Mouse (Mus musculus) embryonic fibroblast, embryonic 13.5 days (primary cell): ENCODE measurements around the gene Sfxn2. TPM values are rescaled to one million over a fixed set of nuclear protein-coding genes. Genes with fewer than 3 reads are reported as not detected.
A peak's percentile ranks its signal among the peaks of the same experiment; 100 is the strongest.

Source experiments
- H3K27ac ChIP-seq: 2 replicates; pipeline ENCODE4 v1.5.1; 2012; ENCODE audit warnings: low read length, control low read depth, inconsistent platforms; ENCODE audit not compliant: insufficient read depth
- H3K4me1 ChIP-seq: 2 replicates; pipeline ENCODE4 v1.6.1; 2011; ENCODE audit warnings: low read length; ENCODE audit not compliant: control insufficient read depth, insufficient read depth
- H3K4me3 ChIP-seq: 2 replicates; pipeline ENCODE4 v1.5.1; 2011; ENCODE audit warnings: mild to moderate bottlenecking, control low read depth, low read length; ENCODE audit not compliant: insufficient read depth
- CTCF ChIP-seq: IDR thresholded peaks from 2 replicates; pipeline ENCODE4 v1.5.1; 2011; ENCODE audit warnings: mild to moderate bottlenecking, control low read depth, low read length, moderate library complexity, borderline replicate concordance; ENCODE audit not compliant: insufficient read depth
- POLR2A ChIP-seq: IDR thresholded peaks from 2 replicates; pipeline ENCODE4 v1.6.1; 2011; ENCODE audit warnings: low read depth, mild to moderate bottlenecking, control low read depth, low read length, moderate library complexity
- polyA plus RNA-seq: library from polyadenylated mRNA; stranded (reverse); fragments of >200 nt; gene quantifications from 2 replicates; pipeline ENCODE4 v1.2.4, GENCODE M21; 2011; ENCODE audit warnings: low read depth; ENCODE audit not compliant: missing spikeins, insufficient read length

Gene Sfxn2
- polyA plus RNA-seq, result 7.6 and 8.6 TPM in 2 replicates

DNA sequence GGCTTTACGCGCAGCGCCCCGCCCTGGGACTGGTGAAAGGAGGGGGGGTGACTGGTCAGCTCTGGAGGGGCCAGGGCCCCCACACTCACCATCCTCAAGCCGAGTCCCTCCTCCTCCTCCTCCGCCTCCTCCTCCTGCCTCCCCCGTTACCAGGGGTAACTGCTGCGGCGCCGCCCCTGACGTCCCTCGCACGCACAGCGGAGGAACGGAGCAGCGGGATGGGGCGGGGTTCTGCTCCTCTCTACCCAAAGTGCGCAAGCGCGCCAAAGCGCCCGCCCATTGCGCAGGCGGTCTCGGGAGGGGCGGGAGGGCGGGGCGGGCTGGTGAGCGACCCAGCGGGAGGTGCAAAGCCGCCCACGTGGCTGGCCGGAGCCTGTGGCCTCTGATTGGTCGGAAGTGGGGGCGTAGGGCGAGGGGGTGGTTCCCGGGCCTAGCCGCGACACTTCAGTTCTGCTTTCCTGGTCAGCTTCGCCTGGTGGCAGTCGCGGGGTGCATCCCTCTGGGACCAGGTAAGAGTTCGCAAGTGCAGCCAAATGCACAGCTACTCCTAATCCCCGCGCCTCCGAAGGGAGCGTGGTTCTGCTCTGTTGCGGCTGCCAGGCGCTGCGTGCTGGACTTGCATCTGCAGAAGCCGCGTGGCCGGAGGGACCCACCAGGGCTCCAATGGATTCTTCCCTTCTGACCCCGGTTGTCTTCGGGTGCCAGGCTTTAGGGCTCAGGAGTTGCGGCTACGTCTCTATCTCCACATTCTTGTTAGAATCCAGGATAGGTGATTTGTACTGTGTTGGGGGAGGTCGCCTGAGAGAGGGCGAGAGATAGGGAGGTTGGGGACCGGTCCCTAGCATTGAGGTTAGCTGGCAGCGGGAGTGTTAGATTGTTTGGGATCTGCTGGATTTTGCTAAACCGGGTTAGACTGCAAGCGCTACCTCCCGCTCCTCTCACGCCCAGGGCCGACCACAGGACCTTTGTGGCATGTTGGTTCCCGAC is at the start of gene Sfxn2, which contains the start of gene Arl3:
Gene Sfxn2 (plus strand): TSS at position 415 of the 987 bp plus-strand sequence.
Gene Arl3 (minus strand): TSS at position 248 of the 987 bp plus-strand sequence.
- Histone ChIP-seq H3K27ac (peak within 1 kb of the TSS; percentile 61), H3K4me3 (peak within 1 kb of the TSS; percentile 92), H3K4me1 (no peaks in the 10 kb centered on the region)
- no peak for TF ChIP-seq CTCF
- TF ChIP-seq POLR2A, result peak; percentile 94

DNA sequence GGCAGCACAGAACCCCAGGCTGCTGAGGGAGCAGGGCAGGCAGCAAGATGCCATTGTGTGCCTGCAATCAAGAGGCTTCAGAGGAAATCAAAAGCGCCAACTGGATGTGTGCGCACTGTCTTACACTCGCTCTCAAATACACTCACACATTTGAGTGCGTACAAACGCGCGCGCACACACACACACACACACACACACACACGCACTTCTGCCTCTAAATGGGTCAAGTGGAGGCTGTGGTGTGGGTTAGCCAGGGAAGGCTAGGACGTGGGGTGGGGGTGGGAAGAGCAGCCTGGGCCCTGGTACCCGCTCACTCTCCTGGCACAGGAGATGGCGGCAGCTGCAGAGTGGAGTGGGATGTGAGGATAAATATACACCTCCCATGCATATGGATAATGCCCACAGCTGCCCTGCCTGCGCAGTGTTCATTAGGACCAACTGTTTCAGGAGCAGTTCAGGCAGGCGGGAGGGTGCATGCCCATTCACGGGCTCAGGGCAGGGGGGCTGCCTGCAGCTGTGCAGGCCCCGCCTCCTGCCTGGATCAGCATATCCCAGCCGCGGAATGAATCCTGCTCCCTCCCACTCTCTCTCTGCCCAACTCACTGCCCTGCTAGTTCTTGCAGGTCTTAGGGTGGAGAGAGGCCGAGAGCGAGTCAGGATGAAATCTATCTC is 49.5 kb upstream of the Sfxn2 start:
- Histone ChIP-seq H3K27ac (peak overlapping the region; percentile 93), H3K4me3 (no peak overlapping the region), H3K4me1 (peaks cover 28% of the 10 kb centered on the region)
- TF ChIP-seq POLR2A, result peak; percentile 82
- TF ChIP-seq CTCF, result no peak

DNA sequence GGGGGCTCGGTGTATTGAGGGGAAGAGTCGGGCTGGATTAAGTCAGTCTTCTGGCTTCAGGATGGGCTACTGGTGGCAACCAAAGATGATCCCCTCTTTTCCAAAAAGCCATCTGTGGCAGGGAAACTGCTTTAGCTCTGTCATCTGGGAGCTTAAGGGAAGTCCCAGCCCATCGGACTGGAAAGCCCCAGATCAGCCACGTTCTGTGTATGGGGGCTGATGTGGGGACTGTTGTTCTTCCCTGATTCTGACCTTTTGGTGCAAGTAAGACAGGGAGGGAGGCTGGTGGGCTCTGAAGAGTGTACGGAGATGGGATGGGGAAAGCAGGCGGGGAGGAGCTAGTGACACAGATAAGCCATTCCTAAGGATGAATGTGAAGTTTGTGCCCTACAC is 49.0 kb upstream of the Sfxn2 start:
- Histone ChIP-seq H3K4me1 (peaks cover 28% of the 10 kb centered on the region), H3K27ac (peak overlapping the region; percentile 63), H3K4me3 (no peak overlapping the region)
- TF ChIP-seq POLR2A, result no peak
- TF ChIP-seq CTCF, result no peak

DNA sequence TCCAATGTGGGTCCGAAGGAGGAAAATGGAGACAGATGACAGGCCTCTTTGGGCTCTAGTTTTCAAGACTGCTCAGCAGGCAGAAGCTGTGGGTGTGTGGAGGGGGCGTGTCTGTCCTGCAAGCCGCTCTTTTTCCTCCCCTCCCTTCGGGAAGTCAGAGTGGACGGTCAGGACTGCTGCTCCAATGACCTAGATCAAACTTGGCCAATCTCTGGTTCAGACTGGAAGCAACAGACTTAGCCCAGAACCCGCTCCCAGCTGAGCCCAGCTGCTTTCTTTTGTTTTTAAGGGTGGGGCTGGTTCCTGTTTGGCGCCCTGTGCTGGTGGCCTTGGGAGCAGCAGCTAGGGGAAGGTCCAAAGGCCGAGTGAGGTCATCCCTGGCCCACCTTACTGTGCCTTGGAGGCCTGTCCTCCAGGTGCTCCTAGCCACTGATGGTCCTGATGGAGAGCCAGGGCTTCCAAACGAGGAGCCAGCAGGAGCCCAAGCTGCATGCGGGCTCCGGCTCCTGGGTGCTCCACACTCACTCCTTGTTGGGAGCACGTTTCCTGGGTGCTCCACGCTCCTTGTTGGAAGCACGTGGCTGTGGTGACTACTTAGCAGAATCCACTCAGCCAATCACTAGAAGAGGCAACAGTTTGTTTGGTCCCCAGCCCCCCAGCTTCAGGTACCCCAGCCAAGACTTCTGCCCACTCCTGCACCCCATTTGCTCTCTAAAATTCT is 48.4 kb upstream of the Sfxn2 start:
- peaks cover 29% of the 10 kb centered on the region for H3K4me1 ChIP-seq
- H3K4me3 ChIP-seq, result no peak overlapping the region
- TF ChIP-seq CTCF (no peak), POLR2A (no peak)
- peak overlapping the region; percentile 63 for H3K27ac ChIP-seq

DNA sequence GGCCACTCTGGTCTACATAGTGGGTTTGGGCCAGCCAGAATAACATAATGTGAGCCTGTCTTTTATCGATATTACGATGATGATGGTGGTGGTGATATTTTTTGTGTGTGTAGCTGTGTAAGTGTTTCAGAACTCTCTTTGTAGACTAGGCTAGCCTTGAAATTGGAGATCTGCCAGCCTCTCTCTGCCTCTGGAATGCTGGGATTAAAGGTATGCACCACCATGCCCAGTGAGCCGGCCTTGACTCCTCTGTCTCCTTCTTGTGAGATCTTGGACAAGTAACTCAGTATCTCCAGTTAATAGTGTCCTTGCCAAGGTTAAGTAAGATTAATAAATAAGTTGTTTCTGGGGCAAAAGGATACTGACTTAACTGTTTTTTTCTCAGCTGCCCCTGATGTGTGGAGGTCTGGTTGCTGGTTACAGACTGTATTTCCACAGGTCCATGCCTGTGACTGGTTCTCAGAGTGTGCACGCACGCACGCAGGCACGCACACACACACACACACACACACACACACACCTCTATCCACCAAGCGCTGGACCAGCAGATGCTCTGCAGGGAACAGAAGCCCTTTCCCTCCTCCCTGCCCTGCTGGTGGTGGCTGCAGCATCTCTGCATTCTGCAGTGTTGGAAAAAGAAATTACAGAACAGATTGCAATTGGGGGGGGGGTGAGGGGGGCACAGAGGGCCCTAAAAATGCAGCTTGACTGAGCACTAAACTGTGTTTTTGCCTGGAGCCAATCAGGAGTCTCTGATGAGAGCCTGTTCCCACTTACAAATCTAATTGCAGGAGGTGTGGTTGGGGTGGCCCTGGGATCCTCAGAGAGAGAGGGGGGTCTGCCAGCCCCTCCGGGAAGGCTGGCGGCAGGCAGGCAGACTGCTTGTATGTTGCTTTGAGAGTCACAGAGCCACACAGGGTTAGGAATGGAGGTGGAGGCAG is 47.2 kb upstream of the Sfxn2 start:
- H3K4me1 ChIP-seq, result peaks cover 36% of the 10 kb centered on the region
- H3K4me3 ChIP-seq, result no peak overlapping the region
- no peak overlapping the region for H3K27ac ChIP-seq
- no peak for TF ChIP-seq POLR2A
- TF ChIP-seq CTCF, result no peak

DNA sequence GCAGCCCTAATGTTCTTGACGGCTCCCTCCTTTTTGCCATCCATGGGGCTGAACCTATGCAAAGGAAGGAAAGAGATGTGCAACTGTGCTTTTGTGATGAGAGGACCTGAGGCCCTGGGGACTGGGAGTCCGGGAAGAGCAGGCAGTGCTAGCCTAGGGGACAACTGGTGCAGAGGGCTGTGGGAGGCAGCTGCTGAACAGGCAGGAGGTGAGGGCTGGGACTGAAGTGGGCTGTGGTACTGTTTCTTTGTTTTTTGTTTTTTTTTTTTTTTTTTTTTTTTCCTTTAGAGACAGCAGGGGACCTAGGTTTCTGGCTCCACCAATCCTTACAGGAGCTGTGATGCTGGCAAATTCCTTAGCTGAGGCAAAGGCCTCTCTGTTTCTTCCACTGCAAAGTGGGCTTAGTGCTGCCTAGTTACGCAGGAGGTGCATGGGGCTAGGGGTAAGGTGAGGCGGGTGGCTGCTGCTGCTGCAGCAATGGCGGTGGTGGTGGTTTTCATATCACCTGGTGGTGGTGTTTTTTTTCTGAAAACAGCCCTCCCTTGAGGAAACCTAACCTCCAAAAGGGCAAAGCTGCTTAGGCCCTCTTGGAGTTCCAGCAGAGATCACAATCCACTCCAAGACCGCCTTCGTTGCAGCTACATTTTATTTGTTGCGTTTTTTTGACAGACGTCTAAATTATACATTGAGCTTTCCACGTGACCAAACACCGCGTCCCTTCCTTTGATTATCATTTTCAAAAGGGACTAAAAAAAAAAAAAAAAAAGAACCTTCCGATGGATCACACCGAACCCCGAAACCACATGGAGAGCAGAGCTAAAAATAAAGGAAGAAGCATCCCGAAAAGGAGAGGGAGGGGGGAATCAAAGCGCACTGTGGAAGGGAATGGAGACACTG is 45.3 kb upstream of the Sfxn2 start:
- TF ChIP-seq POLR2A (no peak), CTCF (no peak)
- H3K4me3 ChIP-seq, result no peak overlapping the region
- no peak overlapping the region; the same call in 1 of the 2 replicates for H3K27ac ChIP-seq
- peaks cover 33% of the 10 kb centered on the region for H3K4me1 ChIP-seq

DNA sequence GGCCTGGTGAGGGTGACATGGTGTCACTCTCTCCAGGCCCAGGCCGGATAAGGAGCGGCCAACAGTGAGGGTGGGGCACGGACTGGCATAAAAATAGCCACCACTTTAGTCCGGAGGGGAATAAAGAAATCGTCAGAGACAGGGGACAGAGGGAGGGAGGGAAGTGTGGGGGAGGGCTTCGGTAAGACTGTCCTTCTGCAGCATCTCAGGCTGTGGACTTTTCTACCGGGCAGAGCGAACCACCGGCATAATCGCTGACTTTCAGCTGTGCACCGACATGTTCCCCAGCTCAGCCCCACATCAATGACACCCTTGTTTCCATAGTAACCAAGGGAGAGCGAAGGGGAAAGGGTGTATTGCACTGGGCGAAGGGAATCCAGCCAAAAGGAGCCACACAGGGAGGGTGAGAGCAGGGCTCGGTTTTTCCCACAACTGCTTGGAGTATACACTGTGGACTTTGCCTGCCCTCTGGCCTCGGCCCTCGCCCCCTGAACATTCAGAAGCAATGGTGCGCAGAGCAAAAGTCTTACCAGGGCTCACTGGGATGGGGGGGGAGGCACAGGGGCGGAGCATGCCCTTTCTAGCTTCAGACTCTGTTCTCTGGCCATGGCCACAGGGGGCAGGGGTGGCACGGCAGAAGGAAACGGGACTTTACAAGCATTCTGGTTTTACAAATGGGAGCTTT is 44.5 kb upstream of the Sfxn2 start:
- TF ChIP-seq CTCF (no peak), POLR2A (peak; percentile 27; the same call in 1 of the 2 replicates)
- peaks cover 26% of the 10 kb centered on the region for H3K4me1 ChIP-seq
- no peak overlapping the region for H3K4me3 ChIP-seq
- no peak overlapping the region; the same call in 1 of the 2 replicates for H3K27ac ChIP-seq
